Mouse (Mus musculus): ENCODE measurements around the gene Lmntd1. TPM values are rescaled to one million over a fixed set of nuclear protein-coding genes. Genes with fewer than 3 reads are reported as not detected.

Gene Lmntd1
- 1 to 10 TPM in 1 of 2 experiments, under 1 TPM in 1; 0.97 to 1.5 TPM for total RNA-seq (2021)
- long read RNA-seq, partial matches to known transcripts = 0 of 2 reads
- long read RNA-seq, other reads (novel, unspliced or antisense) = 1 of 2 reads

DNA sequence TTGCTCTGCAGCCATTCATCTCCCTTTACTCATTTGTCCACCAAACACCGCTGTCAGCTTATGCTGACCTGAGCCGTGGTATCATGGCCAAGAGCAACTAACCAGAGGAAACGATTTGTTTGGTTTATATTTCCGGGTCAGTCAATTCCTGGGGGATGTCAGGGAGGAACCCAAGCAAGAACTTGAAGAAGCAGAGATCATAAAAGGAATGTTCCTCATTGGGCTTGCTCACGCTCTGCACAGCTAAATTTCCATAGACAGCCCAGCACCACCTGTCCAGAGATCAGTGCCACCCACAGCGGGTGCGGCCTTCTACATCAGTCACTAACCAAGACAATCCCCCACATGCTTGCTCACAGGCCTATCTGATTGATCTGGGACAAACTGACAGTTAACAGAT, at the start of gene Lmntd1:
Gene Lmntd1 (minus strand): TSS at position 101 of the 400 bp plus-strand sequence.
- no peak for DNase-seq (ENCODE audit: low spot score in 2 of 2)

DNA sequence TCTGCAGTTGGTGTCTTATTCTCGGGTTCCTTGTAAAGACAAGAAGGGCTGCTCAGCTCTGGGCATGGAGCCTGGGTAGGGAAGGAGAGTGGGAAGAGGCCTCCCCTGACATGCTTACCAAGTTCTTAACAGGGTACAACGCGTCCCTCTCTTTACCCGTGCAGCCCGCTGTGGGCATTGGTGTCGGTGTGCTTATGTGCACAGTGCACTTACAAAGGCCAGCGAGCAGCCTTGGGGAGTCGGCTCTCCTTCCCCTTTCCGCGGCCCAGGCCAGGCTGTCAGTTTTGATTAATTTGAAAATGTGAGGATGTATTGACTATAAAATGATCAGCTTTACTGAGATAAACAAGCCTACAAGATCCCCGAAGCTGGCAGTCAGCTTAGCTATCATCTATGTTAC, 46.8 kb upstream of the Lmntd1 start:
- no peak for DNase-seq (ENCODE audit: low spot score in 2 of 2)

- no peak for DNase-seq (ENCODE audit: low spot score in 2 of 2)
These were observed 45.0 kb upstream of the Lmntd1 start for GRCm38 (mm10) chr6:145659116-145659515.

GRCm38 (mm10) chr6:145656740-145657591, 42.8 kb upstream of the Lmntd1 start:
- no peak for DNase-seq (ENCODE audit: low spot score in 2 of 2)

GRCm38 (mm10) chr6:145655678-145656077, 41.6 kb upstream of the Lmntd1 start:
- no peak for DNase-seq (ENCODE audit: low spot score in 2 of 2)

- peak; percentile 3 to 8 for DNase-seq (ENCODE audit: low spot score in 2 of 2)
These were observed 40.1 kb upstream of the Lmntd1 start for GRCm38 (mm10) chr6:145654062-145654836.

- no peak for DNase-seq (ENCODE audit: low spot score in 2 of 2)
These were observed 39.5 kb upstream of the Lmntd1 start for GRCm38 (mm10) chr6:145653626-145654025.

DNA sequence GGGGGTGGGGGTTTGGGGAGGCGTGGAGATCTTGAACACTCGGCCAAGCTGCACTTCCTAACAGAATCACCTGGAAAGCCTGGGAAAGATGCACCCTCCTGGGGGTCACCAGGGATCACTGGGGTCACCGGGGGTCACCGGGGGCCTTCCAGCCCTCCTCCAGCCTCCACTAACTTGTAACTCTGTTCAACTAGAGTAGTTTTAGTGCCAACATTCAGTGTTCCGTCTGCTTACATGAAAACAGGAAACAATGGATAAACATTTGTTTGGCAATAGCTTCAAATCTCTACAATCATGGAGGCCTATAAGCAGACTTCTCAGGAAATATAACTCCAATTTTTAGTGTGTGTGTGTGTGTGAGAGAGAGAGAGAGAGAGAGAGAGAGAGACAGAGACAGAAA, 38.9 kb upstream of the Lmntd1 start:
- no peak for DNase-seq (ENCODE audit: low spot score in 2 of 2)

DNA sequence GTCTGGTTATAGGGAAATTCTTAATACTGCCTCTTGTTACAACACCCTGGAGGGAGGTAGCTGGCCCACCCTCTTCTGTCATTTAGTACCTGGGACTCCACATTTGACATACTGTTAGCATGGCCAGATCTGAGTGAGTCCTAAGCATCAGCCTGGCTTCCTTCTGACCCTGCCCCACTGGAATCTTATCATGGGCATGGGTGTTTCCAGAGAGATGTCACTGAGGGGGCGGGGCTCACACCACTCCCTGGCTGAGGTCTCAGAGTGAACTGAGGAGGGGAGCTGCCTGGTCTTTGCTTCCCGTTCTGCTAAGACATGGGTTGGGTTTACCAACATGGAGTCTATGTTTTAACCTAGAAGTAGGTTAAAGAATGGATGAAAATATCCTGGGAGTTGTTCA, 37.9 kb upstream of the Lmntd1 start:
- no peak for DNase-seq (ENCODE audit: low spot score in 2 of 2)

- no peak for DNase-seq (ENCODE audit: low spot score in 2 of 2)
These were observed 26.9 kb upstream of the Lmntd1 start for GRCm38 (mm10) chr6:145640971-145641506.

DNA sequence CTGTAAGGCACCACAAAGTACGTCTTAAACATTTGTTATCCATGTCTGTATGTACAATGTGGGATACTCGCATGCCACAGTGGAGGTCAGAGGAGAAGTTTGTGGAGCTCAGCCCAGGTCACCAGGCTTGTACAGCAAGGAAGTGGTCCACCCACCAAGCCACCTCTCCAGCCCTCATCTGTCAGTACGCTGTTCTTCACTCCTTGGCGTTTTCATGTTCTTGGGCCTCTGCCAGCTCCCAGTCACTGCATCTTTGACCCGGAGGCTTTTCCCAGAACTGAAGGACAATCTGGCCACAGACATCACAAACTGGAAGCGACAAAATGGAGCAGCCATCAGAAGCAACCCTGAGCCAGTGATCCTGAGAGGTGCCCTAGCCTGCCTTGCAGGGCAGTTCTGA, 24.1 kb upstream of the Lmntd1 start:
- DNase-seq (ENCODE audit: low spot score in 2 of 2) = no peak

DNA sequence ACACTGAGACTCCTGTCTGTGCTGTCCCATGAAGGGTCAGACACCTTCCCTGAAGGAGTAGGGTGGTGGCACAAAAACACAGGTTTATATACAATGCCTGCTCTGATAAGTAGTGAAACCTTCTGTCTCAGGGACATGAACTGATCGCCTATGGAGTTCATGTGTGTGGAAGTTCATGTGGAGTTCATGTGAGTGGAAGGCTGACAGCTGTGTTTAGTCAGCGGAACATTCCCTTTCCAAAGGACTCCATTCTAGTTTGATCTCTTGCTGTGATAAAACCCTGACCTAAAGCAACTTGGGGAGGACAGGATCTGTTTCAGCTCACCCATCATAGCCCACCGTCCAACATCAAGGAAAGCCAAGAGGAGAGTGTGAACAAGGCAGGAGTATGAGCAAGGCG, 22.6 kb upstream of the Lmntd1 start:
- DNase-seq (ENCODE audit: low spot score in 2 of 2) = no peak

GRCm38 (mm10) chr6:145634454-145634853, 20.3 kb upstream of the Lmntd1 start:
- no peak for DNase-seq (ENCODE audit: low spot score in 2 of 2)

DNA sequence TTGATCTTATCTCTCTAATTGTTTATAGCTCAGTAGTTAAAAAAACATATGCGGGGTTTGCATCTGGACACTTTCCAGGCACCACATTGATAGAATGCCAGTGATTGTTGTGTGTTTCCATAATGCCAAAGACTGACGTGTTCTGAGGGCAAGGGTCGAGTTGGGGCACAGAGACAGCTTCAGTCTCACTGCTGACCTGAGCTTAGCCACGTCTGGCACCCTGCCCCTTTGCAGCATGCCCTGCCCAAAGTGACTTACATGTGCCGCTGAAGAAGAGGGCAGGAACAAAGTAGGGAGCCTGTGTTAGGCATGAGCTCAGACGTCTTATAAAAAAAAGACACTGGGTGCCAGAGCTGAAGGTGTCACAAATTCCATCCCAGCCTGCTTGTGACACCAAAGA, 16.1 kb upstream of the Lmntd1 start:
- DNase-seq (ENCODE audit: low spot score in 2 of 2) = no peak

- no peak for DNase-seq (ENCODE audit: low spot score in 2 of 2)
These were observed 9.0 kb upstream of the Lmntd1 start for GRCm38 (mm10) chr6:145623141-145623540.

DNA sequence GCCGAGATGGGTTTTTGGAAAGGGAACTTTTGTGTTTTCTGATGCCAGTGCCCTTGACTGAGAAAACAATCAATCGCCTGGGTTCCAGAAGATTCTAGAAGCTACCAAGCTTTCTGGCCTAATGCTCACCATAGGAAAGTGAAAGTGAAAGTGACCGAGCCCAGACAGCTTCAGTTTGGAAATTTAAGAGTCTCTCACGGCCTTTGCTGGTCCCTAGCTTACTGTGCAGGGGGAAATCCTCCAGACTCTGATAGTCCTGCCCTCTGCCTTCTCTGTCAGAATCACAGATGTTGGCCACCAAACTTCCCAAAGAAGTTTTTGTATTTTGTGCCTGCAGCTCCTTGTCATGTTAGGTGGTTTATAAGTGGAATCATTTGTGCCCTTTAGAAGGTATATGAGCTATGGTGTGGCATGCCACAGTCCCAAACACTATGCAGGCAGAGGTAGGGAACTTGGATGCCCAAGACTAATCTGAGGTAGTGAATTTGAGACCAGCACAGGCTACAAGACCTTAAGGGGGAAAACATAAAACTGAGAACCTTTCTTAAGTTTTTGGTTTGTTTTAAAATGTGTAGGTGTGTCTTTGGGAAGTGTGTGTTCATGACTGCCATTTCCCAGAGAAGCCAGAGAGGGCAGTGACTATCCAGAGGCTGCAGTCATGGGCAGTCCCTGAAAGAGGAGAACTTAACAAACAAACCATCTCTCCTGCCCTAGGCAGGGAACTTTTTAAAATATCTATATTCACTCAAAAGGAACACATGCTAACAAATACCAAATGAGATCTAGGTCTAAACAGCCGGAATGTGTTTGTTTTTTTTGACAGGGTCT, 2.5 kb upstream of the Lmntd1 start:
- no peak for DNase-seq (ENCODE audit: low spot score in 2 of 2)

DNA sequence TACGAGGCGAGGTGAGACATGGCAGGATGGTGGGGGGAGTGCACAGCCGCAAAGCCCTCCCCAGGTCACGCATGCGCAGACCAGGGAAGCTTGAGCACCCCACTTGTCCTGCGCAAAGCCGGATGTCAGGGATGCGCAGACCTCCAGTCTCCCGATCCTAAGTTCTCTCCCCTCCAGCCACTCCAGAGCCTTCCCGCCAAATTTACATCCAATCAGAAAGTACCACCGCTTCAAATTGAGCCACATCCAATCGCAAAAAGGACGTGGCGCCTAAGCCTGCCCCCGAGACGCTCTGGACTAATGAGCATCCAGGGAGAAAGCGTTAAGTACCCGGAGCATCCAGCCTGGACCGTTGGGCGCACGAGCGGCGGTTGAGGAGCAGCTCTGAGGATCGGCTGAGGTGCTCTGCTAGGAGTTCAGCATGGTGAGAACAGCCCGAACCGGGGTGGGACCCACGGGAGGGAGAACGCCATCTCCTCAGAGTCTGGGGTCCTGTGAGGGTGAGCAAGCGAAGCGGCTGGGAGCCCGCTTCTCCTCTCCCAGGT, 1.6 kb upstream of the Lmntd1 start, which contains the start of gene Tuba3b:
Gene Tuba3b (plus strand): TSS at position 92 of the 545 bp plus-strand sequence.
- DNase-seq (ENCODE audit: low spot score in 2 of 2) = no peak

DNA sequence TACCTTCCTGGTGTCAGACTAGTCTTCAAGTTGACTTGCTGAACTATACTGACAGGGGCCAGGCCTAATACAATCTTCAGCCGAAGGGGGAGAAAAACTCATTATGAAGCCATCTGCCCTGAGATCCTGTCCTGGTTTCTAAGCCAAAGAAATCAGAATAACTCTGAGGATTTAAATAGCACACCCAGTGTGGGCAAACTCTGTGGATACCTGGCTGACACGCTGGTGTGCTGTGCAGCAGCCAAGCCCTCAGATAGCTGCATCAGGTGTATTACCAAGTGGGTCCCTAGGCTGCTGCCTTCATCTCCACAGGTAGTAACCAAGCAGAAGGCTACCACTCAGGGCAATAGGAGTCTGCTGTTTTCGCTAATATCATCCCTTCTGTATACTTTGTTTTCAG, 1.5 kb downstream of the Lmntd1 start:
- no peak for DNase-seq (ENCODE audit: low spot score in 2 of 2)

GRCm38 (mm10) chr6:145610901-145611300, 3.2 kb downstream of the Lmntd1 start:
- DNase-seq (ENCODE audit: low spot score in 2 of 2) = no peak

DNA sequence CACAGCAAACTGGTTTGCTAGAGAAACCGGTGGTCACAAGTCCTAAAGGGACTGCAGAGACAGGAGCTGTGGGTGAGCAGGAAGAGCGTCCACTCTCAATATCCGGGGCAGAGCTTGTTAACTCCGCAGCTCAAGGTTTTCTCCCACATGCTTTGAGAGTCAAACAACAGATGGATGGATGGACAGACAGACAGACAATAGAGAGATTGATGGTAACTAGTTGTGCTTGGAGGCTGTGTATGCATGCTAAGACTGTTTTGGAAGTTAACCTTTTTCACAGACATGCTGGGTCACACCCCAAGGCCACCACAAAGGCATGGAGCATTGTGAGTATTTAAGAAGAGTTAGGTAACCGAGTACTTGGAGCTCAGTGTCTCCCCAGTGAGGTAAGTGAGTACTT, 5.4 kb downstream of the Lmntd1 start:
- no peak for DNase-seq (ENCODE audit: low spot score in 2 of 2)

GRCm38 (mm10) chr6:145607746-145608145, 6.4 kb downstream of the Lmntd1 start:
- DNase-seq (ENCODE audit: low spot score in 2 of 2) = peak in 1 of 2 experiments; percentile 16

Measured in layer of hippocampus, adult 18-20 months (tissue).